Mouse (Mus musculus) midbrain, embryonic 13.5 days (tissue): Measurements from ENCODE around the gene Ddr2. TPM values are rescaled to one million over a fixed set of nuclear protein-coding genes. Genes with fewer than 3 reads are reported as not detected.

Experiments used
- ATAC-seq: fragments of 200-750 bp; cut with Nextera tagmentation; 2 replicates; pipeline ENCODE4 v1.8.0; 2017; ENCODE audit warnings: mild to moderate bottlenecking, moderate TSS enrichment, moderate library complexity
- H3K27ac ChIP-seq: fragments of 300-500 bp; sonication (generic); 2 replicates; pipeline ENCODE4 v1.5.1; 2015; ENCODE audit warnings: inconsistent platforms, mild to moderate bottlenecking, moderate library complexity
- H3K27me3 ChIP-seq: fragments of 300-500 bp; sonication (generic); 2 replicates; pipeline ENCODE4 v1.6.1; 2015; ENCODE audit warnings: mild to moderate bottlenecking, inconsistent platforms
- H3K36me3 ChIP-seq: fragments of 300-500 bp; sonication (generic); 2 replicates; pipeline ENCODE4 v1.6.1; 2015; ENCODE audit warnings: mild to moderate bottlenecking, inconsistent platforms
- H3K4me1 ChIP-seq: fragments of 300-500 bp; sonication (generic); replicated peaks from 2 replicates; pipeline ENCODE4 v1.6.1; 2015; ENCODE audit warnings: inconsistent platforms
- H3K4me2 ChIP-seq: fragments of 300-500 bp; sonication (generic); replicated peaks from 2 replicates; pipeline ENCODE4 v1.6.1; 2015; ENCODE audit warnings: moderate library complexity, mild to moderate bottlenecking, inconsistent platforms
- H3K4me3 ChIP-seq: fragments of 300-500 bp; sonication (generic); replicated peaks from 2 replicates; pipeline ENCODE4 v1.5.1; 2015; ENCODE audit warnings: mild to moderate bottlenecking, inconsistent platforms
- H3K9ac ChIP-seq: fragments of 300-500 bp; sonication (generic); replicated peaks from 2 replicates; pipeline ENCODE4 v1.6.1; 2015; ENCODE audit warnings: mild to moderate bottlenecking, inconsistent platforms
- H3K9me3 ChIP-seq: fragments of 300-500 bp; sonication (generic); 2 replicates; pipeline ENCODE4 v1.6.1; 2016; ENCODE audit warnings: mild to moderate bottlenecking, inconsistent platforms
- WGBS: fragments of 180-500 bp; shearing (Covaris S2); methylation state at CpG from one replicate; pipeline ENCODE4 v1.1.7; 2015; 5-methylcytosine and 5-hydroxymethylcytosine counted together
- polyA plus RNA-seq: library from polyadenylated mRNA; unstranded; fragments of >200 nt; fragmentation: Nextera tagmentation; extraction: Ambion mirVana; gene quantifications from 2 replicates; pipeline ENCODE4 v1.2.1, GENCODE M21; 2015

Gene Ddr2
- polyA plus RNA-seq, 1 experiment from 2014 or later = 7.4 TPM

DNA sequence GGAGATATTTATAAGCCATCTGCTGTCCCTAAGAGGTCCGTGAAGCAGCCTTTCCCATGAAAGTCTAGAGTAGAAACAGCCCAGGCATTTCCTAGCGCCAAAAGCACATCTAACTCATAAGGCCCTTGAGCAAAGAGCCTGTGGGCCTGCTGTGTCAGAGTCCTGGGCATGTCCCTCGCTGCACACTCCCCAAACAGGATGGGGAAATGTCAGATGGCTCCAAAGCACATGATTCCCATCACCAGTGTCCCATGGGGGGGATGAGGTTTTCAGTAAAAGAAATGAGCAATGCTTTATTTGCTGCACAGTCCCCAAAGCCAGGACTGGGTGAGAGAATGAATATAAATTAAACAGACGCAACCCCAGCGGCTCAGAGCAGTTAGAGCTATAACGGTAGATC lies 54.3 kb downstream of the Ddr2 start:
- no peak overlapping the region for H3K4me2 ChIP-seq
- no peak overlapping the region for H3K9ac ChIP-seq
- H3K9me3 ChIP-seq = no peaks in the 10 kb centered on the region
- H3K27ac ChIP-seq = no peak overlapping the region
- no peaks in the 10 kb centered on the region for H3K36me3 ChIP-seq
- 67% methylated on average over 6 of the region's 6 CpGs for WGBS
- peaks cover 4% of the 10 kb centered on the region; the same call in 1 of the 2 replicates for H3K4me1 ChIP-seq
- H3K27me3 ChIP-seq = no peaks in the 10 kb centered on the region
- no peak for ATAC-seq
- no peak overlapping the region for H3K4me3 ChIP-seq

- H3K9ac ChIP-seq = no peak overlapping the region
- H3K36me3 ChIP-seq = no peaks in the 10 kb centered on the region
- peaks cover 4% of the 10 kb centered on the region; the same call in 1 of the 2 replicates for H3K4me1 ChIP-seq
- no peak overlapping the region for H3K4me2 ChIP-seq
- no peak overlapping the region for H3K27ac ChIP-seq
- 73% methylated on average over 1 of the region's 1 CpGs for WGBS
- no peaks in the 10 kb centered on the region for H3K27me3 ChIP-seq
- H3K4me3 ChIP-seq = no peak overlapping the region
- H3K9me3 ChIP-seq = no peaks in the 10 kb centered on the region
- no peak for ATAC-seq
These were observed 58.0 kb downstream of the Ddr2 start for GRCm38 (mm10) chr1:170052469-170053065.

- Histone ChIP-seq H3K4me3 (no peak overlapping the region), H3K27ac (no peak overlapping the region), H3K9me3 (no peaks in the 10 kb centered on the region), H3K36me3 (no peaks in the 10 kb centered on the region), H3K27me3 (no peaks in the 10 kb centered on the region), H3K4me1 (peaks cover 4% of the 10 kb centered on the region; the same call in 1 of the 2 replicates), H3K9ac (no peak overlapping the region), H3K4me2 (no peak overlapping the region)
- no peak for ATAC-seq
- 51% methylated on average over 5 of the region's 5 CpGs for WGBS
These were observed 58.9 kb downstream of the Ddr2 start for GRCm38 (mm10) chr1:170051631-170052177.

- H3K9me3 ChIP-seq = no peaks in the 10 kb centered on the region
- no peak overlapping the region for H3K9ac ChIP-seq
- ATAC-seq = no peak
- 86% methylated on average over 4 of the region's 4 CpGs for WGBS
- no peaks in the 10 kb centered on the region for H3K4me1 ChIP-seq
- H3K27me3 ChIP-seq = no peaks in the 10 kb centered on the region
- H3K4me3 ChIP-seq = no peak overlapping the region
- H3K36me3 ChIP-seq = no peaks in the 10 kb centered on the region
- no peak overlapping the region for H3K27ac ChIP-seq
- no peak overlapping the region for H3K4me2 ChIP-seq
These were observed 62.1 kb downstream of the Ddr2 start for GRCm38 (mm10) chr1:170048434-170048833.

- no peak overlapping the region for H3K4me3 ChIP-seq
- no peak overlapping the region for H3K9ac ChIP-seq
- ATAC-seq = no peak
- no peaks in the 10 kb centered on the region for H3K27me3 ChIP-seq
- no peaks in the 10 kb centered on the region for H3K9me3 ChIP-seq
- no peaks in the 10 kb centered on the region for H3K4me1 ChIP-seq
- WGBS = 79% methylated on average over 9 of the region's 9 CpGs
- no peak overlapping the region for H3K27ac ChIP-seq
- no peaks in the 10 kb centered on the region for H3K36me3 ChIP-seq
- no peak overlapping the region for H3K4me2 ChIP-seq
These were observed 65.7 kb downstream of the Ddr2 start for GRCm38 (mm10) chr1:170044726-170045471.

- H3K27ac ChIP-seq = no peak overlapping the region
- H3K4me3 ChIP-seq = no peak overlapping the region
- no peak for ATAC-seq
- H3K9ac ChIP-seq = no peak overlapping the region
- H3K9me3 ChIP-seq = no peaks in the 10 kb centered on the region
- H3K36me3 ChIP-seq = no peaks in the 10 kb centered on the region
- H3K4me1 ChIP-seq = no peaks in the 10 kb centered on the region
- no peak overlapping the region for H3K4me2 ChIP-seq
- no peaks in the 10 kb centered on the region for H3K27me3 ChIP-seq
These were observed 66.8 kb downstream of the Ddr2 start for GRCm38 (mm10) chr1:170043753-170044152.

- Histone ChIP-seq H3K36me3 (no peaks in the 10 kb centered on the region), H3K4me1 (no peaks in the 10 kb centered on the region), H3K9me3 (no peaks in the 10 kb centered on the region), H3K4me3 (no peak overlapping the region), H3K27ac (no peak overlapping the region), H3K9ac (no peak overlapping the region), H3K27me3 (no peaks in the 10 kb centered on the region), H3K4me2 (no peak overlapping the region)
- WGBS = 93% methylated on average over 5 of the region's 5 CpGs
- no peak for ATAC-seq
These were observed 67.6 kb downstream of the Ddr2 start for GRCm38 (mm10) chr1:170042996-170043395.

GRCm38 (mm10) chr1:170039402-170039801 lies 71.2 kb downstream of the Ddr2 start:
- H3K27ac ChIP-seq = no peak overlapping the region
- no peaks in the 10 kb centered on the region for H3K36me3 ChIP-seq
- no peak overlapping the region for H3K4me3 ChIP-seq
- no peaks in the 10 kb centered on the region for H3K9me3 ChIP-seq
- H3K4me2 ChIP-seq = no peak overlapping the region
- 73% methylated on average over 4 of the region's 4 CpGs for WGBS
- ATAC-seq = no peak
- no peaks in the 10 kb centered on the region for H3K27me3 ChIP-seq
- no peak overlapping the region for H3K9ac ChIP-seq
- H3K4me1 ChIP-seq = no peaks in the 10 kb centered on the region

DNA sequence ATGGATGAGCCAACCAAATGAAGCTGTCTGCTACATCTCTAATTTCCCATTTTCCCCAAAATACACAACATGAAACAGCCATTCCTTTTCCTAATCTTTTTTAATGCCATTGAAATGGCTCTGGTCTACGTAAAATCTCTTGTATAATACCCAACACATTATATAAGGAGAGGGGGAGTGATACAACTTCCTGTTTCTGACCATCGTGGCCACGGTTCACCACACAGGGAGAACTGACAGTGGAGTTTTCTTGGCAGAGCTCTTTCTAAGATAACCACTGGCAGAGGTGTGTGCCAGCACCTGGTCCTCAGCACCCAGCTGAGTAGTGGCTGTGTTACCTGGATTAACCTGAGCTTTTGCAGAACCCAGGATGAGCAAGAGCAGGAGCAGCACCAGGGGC lies 75.0 kb downstream of the Ddr2 start:
- ATAC-seq = no peak
- no peaks in the 10 kb centered on the region for H3K9me3 ChIP-seq
- no peak overlapping the region for H3K9ac ChIP-seq
- H3K27me3 ChIP-seq = no peaks in the 10 kb centered on the region
- H3K4me2 ChIP-seq = no peak overlapping the region
- no peak overlapping the region for H3K27ac ChIP-seq
- WGBS = 88% methylated on average over 3 of the region's 3 CpGs
- H3K4me3 ChIP-seq = no peak overlapping the region
- no peaks in the 10 kb centered on the region for H3K4me1 ChIP-seq
- H3K36me3 ChIP-seq = no peaks in the 10 kb centered on the region

DNA sequence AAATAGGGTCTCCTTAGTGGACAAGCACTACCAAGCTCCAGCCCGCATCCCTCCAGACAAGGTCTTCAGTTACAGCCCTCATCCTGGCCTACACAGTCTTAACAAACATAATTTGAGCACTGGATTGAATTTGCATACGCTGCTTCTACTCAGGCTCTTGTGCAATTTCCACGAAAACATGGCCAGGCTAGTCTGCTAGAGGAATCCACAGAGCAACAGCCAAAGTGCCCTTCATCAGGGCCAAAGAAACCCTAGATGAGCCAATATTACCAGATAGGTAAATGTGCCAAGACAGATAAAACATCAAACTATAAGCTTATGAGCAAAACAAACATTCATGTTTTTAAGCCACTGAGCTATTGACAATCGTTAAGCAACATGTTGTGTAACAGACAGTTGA lies 75.6 kb downstream of the Ddr2 start:
- ATAC-seq = no peak
- H3K9ac ChIP-seq = no peak overlapping the region
- H3K4me3 ChIP-seq = no peak overlapping the region
- no peak overlapping the region for H3K27ac ChIP-seq
- no peaks in the 10 kb centered on the region for H3K36me3 ChIP-seq
- no peaks in the 10 kb centered on the region for H3K4me1 ChIP-seq
- 94% methylated on average over 4 of the region's 4 CpGs for WGBS
- H3K27me3 ChIP-seq = no peaks in the 10 kb centered on the region
- no peaks in the 10 kb centered on the region for H3K9me3 ChIP-seq
- no peak overlapping the region for H3K4me2 ChIP-seq

GRCm38 (mm10) chr1:170031656-170032055 lies 78.9 kb downstream of the Ddr2 start:
- ATAC-seq = no peak
- no peaks in the 10 kb centered on the region for H3K4me1 ChIP-seq
- 86% methylated on average over 3 of the region's 3 CpGs for WGBS

GRCm38 (mm10) chr1:170014784-170015183 lies 95.8 kb downstream of the Ddr2 start:
- H3K9me3 ChIP-seq = peaks cover 27% of the 10 kb centered on the region
- no peak overlapping the region for H3K27ac ChIP-seq
- no peaks in the 10 kb centered on the region for H3K4me1 ChIP-seq
- WGBS = 96% methylated on average over 3 of the region's 3 CpGs
- no peak overlapping the region for H3K4me3 ChIP-seq
- H3K27me3 ChIP-seq = no peaks in the 10 kb centered on the region
- no peak for ATAC-seq
- no peaks in the 10 kb centered on the region for H3K36me3 ChIP-seq
- no peak overlapping the region for H3K4me2 ChIP-seq
- H3K9ac ChIP-seq = no peak overlapping the region

More at GRCm38 (mm10) chr1:170031656-170032055, 78.9 kb downstream of the Ddr2 start:
- Histone ChIP-seq H3K9me3 (no peaks in the 10 kb centered on the region), H3K4me2 (no peak overlapping the region), H3K36me3 (no peaks in the 10 kb centered on the region), H3K4me3 (no peak overlapping the region), H3K27me3 (no peaks in the 10 kb centered on the region), H3K27ac (no peak overlapping the region), H3K9ac (no peak overlapping the region)
